Mouse (Mus musculus) spleen, adult 10 weeks (tissue): ENCODE data around the gene Dhcr7. TPM values are rescaled to one million over a fixed set of nuclear protein-coding genes. Genes with fewer than 3 reads are reported as not detected.

Experiments
- polyA plus RNA-seq: library from polyadenylated mRNA; stranded (reverse); fragments of 350-450 nt; fragmentation: Illumina TruSeq; extraction: RNeasy Lipid Tissue Mini Kit (QIAGEN cat#74804); gene quantifications from one replicate; pipeline ENCODE4 v1.2.3, GENCODE M21; 2015; ENCODE audit warnings: low replicate concordance; ENCODE audit not compliant: insufficient read depth

The Dhcr7 gene
- polyA plus RNA-seq: 17.5 TPM

DNA sequence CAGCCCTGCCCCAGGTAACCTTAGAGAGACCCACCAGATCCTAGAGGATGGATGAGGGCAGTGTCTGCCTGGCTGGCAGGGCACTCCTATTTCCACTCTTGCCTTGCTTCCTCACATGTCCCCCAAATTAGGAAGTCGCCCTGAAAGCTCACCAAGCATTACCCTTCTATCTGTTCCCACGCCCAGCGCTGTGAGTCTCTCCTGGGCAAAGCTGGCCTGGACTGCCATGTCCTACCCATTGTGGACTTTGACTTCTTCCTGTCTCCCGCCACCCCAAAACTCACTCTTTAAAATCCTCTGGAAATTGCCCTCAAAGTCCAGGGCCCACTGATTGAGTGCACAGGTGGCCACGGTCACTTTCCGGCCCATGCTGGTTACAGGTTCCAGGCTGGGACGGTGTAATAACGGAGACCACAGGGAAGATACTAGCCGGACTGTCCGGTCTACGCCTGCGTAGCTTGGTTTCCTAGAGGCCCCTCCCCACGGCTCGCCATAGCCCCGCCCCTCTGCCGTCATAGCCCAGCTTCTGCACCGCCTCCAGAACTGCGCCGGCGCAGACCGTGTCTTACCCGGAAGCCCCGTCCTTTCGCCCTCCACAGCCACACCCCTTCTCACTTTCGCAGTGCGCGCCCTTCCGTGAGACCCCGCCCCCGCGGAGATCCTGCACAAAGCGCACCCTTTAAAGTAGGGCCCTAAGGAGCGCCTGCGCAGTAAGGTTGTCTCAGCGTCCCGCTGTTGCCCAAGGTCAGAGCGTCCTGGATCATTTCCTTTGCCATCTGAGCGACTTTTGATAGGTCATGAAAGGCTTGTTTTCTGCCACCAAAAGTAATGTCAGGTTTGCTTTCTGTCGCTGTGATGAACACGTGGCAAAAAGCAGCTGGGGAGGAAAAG lies at the start of gene Dhcr7, which contains the start of gene Nadsyn1:
Gene Dhcr7 (plus strand): TSS at position 771 of the 891 bp plus-strand sequence.
Gene Nadsyn1 (minus strand): TSS at position 475 of the 891 bp plus-strand sequence.

DNA sequence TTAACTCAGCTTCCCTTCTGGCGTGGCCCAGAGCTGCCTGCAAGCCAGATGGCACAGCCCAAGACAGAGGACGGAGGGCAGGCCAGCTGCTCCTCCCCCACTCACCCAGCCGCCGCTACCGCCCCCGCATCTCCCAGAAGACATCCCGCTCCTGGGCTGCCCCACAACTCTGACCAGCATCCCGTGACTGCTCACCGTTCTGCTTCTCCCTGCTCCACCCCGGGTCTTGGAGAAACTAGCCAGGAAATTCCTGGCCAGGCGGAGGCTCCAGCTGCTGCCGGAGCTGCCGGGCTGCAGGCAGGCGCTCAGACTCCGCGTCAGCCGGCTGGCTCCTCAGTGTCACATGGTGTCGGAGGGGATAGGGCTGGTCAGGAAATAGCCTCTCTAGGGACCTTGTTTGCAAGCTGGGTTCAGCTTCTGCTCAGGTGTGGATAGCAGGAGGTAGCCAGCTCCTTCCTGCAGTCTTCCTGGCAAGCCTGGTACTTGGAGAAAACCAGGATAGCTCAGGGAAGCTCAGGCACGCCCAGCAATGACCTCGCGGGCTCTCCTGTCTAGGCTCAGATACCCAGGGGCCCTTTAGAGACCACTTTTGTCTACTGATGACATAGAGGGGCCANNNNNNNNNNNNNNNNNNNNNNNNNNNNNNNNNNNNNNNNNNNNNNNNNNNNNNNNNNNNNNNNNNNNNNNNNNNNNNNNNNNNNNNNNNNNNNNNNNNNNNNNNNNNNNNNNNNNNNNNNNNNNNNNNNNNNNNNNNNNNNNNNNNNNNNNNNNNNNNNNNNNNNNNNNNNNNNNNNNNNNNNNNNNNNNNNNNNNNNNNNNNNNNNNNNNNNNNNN lies 38.7 kb upstream of the Dhcr7 start, which contains the start of gene Mrgpre:
Gene Mrgpre (minus strand): TSS at position 505 of the 834 bp plus-strand sequence.

DNA sequence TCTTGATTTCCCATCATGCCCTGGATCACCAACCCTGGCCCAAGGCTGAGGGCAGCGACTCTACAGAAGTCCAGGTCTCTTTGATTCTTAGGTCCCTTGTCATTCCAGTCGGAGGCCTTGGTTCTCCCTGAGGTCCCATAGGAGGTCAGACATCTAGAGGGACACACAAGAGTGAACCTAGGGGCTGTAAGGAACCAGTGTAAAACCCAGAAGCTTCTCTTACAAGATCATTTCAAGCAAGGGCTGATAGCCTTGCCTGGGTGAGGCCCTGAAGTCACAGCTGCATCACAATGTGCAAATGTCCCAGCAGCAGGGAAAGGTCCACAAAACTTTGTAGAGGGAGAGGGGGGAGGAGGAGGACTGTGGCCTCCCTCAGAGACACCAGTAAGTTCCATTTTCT lies 43.6 kb downstream of the Dhcr7 start, which contains the start of gene Gm498:
Gene Gm498 (plus strand): TSS at position 301 of the 400 bp plus-strand sequence.

Other genes starting within 250 kb of the Dhcr7 start
- 40.8 TPM for gene Cars, start 223.1 kb upstream of the Dhcr7 start, polyA plus RNA-seq
- gene Tnfrsf26, start 194.4 kb upstream of the Dhcr7 start, polyA plus RNA-seq: 18.1 TPM
- 11.4 TPM for gene Tnfrsf22, start 173.5 kb upstream of the Dhcr7 start, polyA plus RNA-seq
- 3.0 TPM for gene Tnfrsf23, start 137.3 kb upstream of the Dhcr7 start, polyA plus RNA-seq
- 15.6 TPM for gene Osbpl5, start 66.2 kb upstream of the Dhcr7 start, polyA plus RNA-seq
- gene Mrgprg, start 56.2 kb upstream of the Dhcr7 start, polyA plus RNA-seq: not detected
- 3.0 TPM for gene Mrgpre, start 38.6 kb upstream of the Dhcr7 start, polyA plus RNA-seq
- gene Nadsyn1, start 296 bp upstream of the Dhcr7 start, polyA plus RNA-seq: 17.9 TPM
- gene Gm498, start 43.7 kb downstream of the Dhcr7 start, polyA plus RNA-seq: not detected
- 0.04 TPM for gene Shank2, start 178.8 kb downstream of the Dhcr7 start, polyA plus RNA-seq